Mouse (Mus musculus) liver, postnatal 0 days (tissue): ENCODE results near the gene Slc17a5.

Source experiments
- CTCF ChIP-seq: sonication (generic); IDR thresholded peaks from 2 replicates; pipeline ENCODE4 v1.5.1; 2016; ENCODE audit warnings: antibody characterized with exemption, low read depth
- EP300 ChIP-seq: IDR thresholded peaks from 2 replicates; pipeline ENCODE4 v1.6.1; 2016; ENCODE audit warnings: antibody characterized with exemption, low read depth, mild to moderate bottlenecking

DNA sequence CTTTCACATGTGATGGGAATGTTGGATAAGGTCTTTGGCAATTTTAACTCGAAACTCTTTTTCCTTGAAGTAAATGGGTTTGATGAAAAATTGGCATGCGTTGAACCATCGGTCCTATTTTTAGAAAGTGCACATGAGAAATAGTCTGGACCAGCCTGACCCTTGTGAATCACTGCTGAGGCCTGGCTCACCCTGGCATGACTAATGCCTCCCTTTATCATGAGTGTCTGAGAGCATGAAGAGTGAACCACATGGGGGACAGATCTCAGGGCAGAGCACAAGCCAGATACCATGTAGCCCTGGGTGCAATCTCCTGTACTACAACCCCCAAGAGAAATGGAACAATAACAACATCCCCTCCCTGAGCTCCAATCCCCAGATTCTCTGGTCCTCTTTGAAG lies 46.1 kb upstream of the Slc17a5 start:
- TF ChIP-seq CTCF: no peak
- TF ChIP-seq EP300: no peak
